Mouse (Mus musculus) forebrain, embryonic 11.5 days (tissue): ENCODE data around the gene Gm49403. TPM values are rescaled to one million over a fixed set of nuclear protein-coding genes. Genes with fewer than 3 reads are reported as not detected.

ENCODE experiments used
- ATAC-seq: fragments of 200-750 bp; cut with Nextera tagmentation; replicated peaks from 2 replicates; pipeline ENCODE4 v1.8.0; 2017; ENCODE audit warnings: moderate TSS enrichment; ENCODE audit not compliant: low FRiP score
- DNase-seq: peaks from one replicate; pipeline ENCODE4 v3.0.0-alpha.2; 2017; ENCODE audit warnings: low spot score
- H3K27ac ChIP-seq: fragments of 300-500 bp; sonication (generic); 2 replicates; pipeline ENCODE4 v1.5.1; 2014; ENCODE audit warnings: low read depth, low read length
- H3K27me3 ChIP-seq: fragments of 300-500 bp; sonication (generic); 2 replicates; pipeline ENCODE4 v1.6.1; 2014; ENCODE audit warnings: mild to moderate bottlenecking, low read length, mixed read lengths; ENCODE audit not compliant: control insufficient read depth, insufficient read depth
- H3K36me3 ChIP-seq: fragments of 300-500 bp; sonication (generic); 2 replicates; pipeline ENCODE4 v1.6.1; 2014; ENCODE audit warnings: mild to moderate bottlenecking, low read length, moderate library complexity, mixed read lengths; ENCODE audit not compliant: control insufficient read depth, insufficient read depth
- H3K4me1 ChIP-seq: fragments of 300-500 bp; sonication (generic); replicated peaks from 2 replicates; pipeline ENCODE4 v1.6.1; 2014; ENCODE audit warnings: low read length, mixed read lengths; ENCODE audit not compliant: control insufficient read depth, insufficient read depth
- H3K4me2 ChIP-seq: fragments of 300-500 bp; sonication (generic); 2 replicates; pipeline ENCODE4 v1.6.1; 2014; ENCODE audit warnings: low read depth, mild to moderate bottlenecking, low read length, moderate library complexity, mixed read lengths; ENCODE audit not compliant: severe bottlenecking
- H3K4me3 ChIP-seq: fragments of 300-500 bp; sonication (generic); 2 replicates; pipeline ENCODE4 v1.5.1; 2014; ENCODE audit warnings: low read depth, low read length
- H3K9ac ChIP-seq: fragments of 300-500 bp; sonication (generic); 2 replicates; pipeline ENCODE4 v1.6.1; 2014; ENCODE audit warnings: low read length
- H3K9me3 ChIP-seq: fragments of 300-500 bp; sonication (generic); 2 replicates; pipeline ENCODE4 v1.6.1; 2016; ENCODE audit warnings: low read length, mixed read lengths; ENCODE audit not compliant: control insufficient read depth
- whole genome bisulfite sequencing: fragments of 180-500 bp; shearing (Covaris S2); extraction: QIAGEN DNeasy Blood & Tissue Kit; methylation state at CpG from one replicate; pipeline ENCODE4 v1.1.7; 2014; 5-methylcytosine and 5-hydroxymethylcytosine counted together
- polyA plus RNA-seq: library from polyadenylated mRNA; unstranded; fragments of >200 nt; fragmentation: Nextera tagmentation; extraction: Ambion mirVana; gene quantifications from 2 replicates; pipeline ENCODE4 v1.2.1, GENCODE M21; 2014

Gm49403 gene
- polyA plus RNA-seq, 1 experiment from 2014 or later, result not detected

- no peaks in the 10 kb centered on the region for H3K9me3 ChIP-seq
- ATAC-seq (no peak), DNase-seq (no peak)
- peaks cover 3% of the 10 kb centered on the region; the same call in 1 of the 2 replicates for H3K36me3 ChIP-seq
- H3K9ac ChIP-seq, result no peak overlapping the region
- no peak overlapping the region for H3K4me2 ChIP-seq
- H3K27ac ChIP-seq, result no peak overlapping the region
- H3K27me3 ChIP-seq, result no peaks in the 10 kb centered on the region
- no peak overlapping the region for H3K4me3 ChIP-seq
- 88% methylated on average over 6 of the region's 6 CpGs for WGBS
- H3K4me1 ChIP-seq, result peaks cover 16% of the 10 kb centered on the region
These were observed 40.8 kb upstream of the Gm49403 start for GRCm38 (mm10) chr19:8842961-8843360.

GRCm38 (mm10) chr19:8844371-8845129 lies 39.2 kb upstream of the Gm49403 start:
- no peak overlapping the region for H3K4me3 ChIP-seq
- 63% methylated on average over 5 of the region's 5 CpGs for WGBS
- no peak overlapping the region for H3K27ac ChIP-seq
- no peak overlapping the region for H3K4me2 ChIP-seq
- DNase-seq (peak; percentile 83), ATAC-seq (no peak)
- H3K36me3 ChIP-seq, result peaks cover 3% of the 10 kb centered on the region; the same call in 1 of the 2 replicates
- H3K27me3 ChIP-seq, result no peaks in the 10 kb centered on the region
- H3K9ac ChIP-seq, result no peak overlapping the region
- peaks cover 7% of the 10 kb centered on the region; the same call in 1 of the 2 replicates for H3K4me1 ChIP-seq
- H3K9me3 ChIP-seq, result no peaks in the 10 kb centered on the region

GRCm38 (mm10) chr19:8848356-8848755 lies 35.4 kb upstream of the Gm49403 start:
- ATAC-seq, result no peak
- Histone ChIP-seq H3K9me3 (no peaks in the 10 kb centered on the region), H3K9ac (no peak overlapping the region)

GRCm38 (mm10) chr19:8850402-8850901 lies 33.3 kb upstream of the Gm49403 start, which contains the start of gene Lrrn4cl:
TSS of gene Lrrn4cl (plus strand) at chr19:8850768.
- ATAC-seq (no peak), DNase-seq (no peak)
- no peaks in the 10 kb centered on the region for H3K4me1 ChIP-seq
- H3K4me3 ChIP-seq, result no peak within 1 kb of the TSS
- H3K4me2 ChIP-seq, result no peak within 1 kb of the TSS
- peaks cover 3% of the 10 kb centered on the region; the same call in 1 of the 2 replicates for H3K36me3 ChIP-seq
- no peak within 1 kb of the TSS for H3K27ac ChIP-seq
- H3K9ac ChIP-seq, result no peak within 1 kb of the TSS
- H3K9me3 ChIP-seq, result no peaks in the 10 kb centered on the region
- 39% methylated on average over 7 of the region's 7 CpGs for WGBS
- H3K27me3 ChIP-seq, result no peaks in the 10 kb centered on the region

More at GRCm38 (mm10) chr19:8848356-8848755, 35.4 kb upstream of the Gm49403 start:
- DNase-seq, result no peak
- H3K27ac ChIP-seq, result no peak overlapping the region
- 70% methylated on average over 5 of the region's 5 CpGs for WGBS
- no peak overlapping the region for H3K4me3 ChIP-seq
- H3K36me3 ChIP-seq, result peaks cover 3% of the 10 kb centered on the region; the same call in 1 of the 2 replicates
- no peaks in the 10 kb centered on the region for H3K27me3 ChIP-seq
- no peaks in the 10 kb centered on the region for H3K4me1 ChIP-seq
- no peak overlapping the region for H3K4me2 ChIP-seq

GRCm38 (mm10) chr19:8851639-8852038 lies 32.1 kb upstream of the Gm49403 start:
- Histone ChIP-seq H3K4me1 (no peaks in the 10 kb centered on the region), H3K36me3 (no peaks in the 10 kb centered on the region), H3K9ac (no peak overlapping the region), H3K4me2 (no peak overlapping the region), H3K27ac (no peak overlapping the region), H3K27me3 (no peaks in the 10 kb centered on the region), H3K4me3 (no peak overlapping the region), H3K9me3 (no peaks in the 10 kb centered on the region)
- DNase-seq, result no peak
- WGBS, result 58% methylated on average over 7 of the region's 7 CpGs
- ATAC-seq, result no peak

- no peak overlapping the region for H3K9ac ChIP-seq
- H3K27me3 ChIP-seq, result no peaks in the 10 kb centered on the region
- no peak overlapping the region for H3K4me3 ChIP-seq
- H3K4me1 ChIP-seq, result no peaks in the 10 kb centered on the region
- H3K27ac ChIP-seq, result no peak overlapping the region
- H3K36me3 ChIP-seq, result no peaks in the 10 kb centered on the region
- ATAC-seq, result no peak
- DNase-seq, result no peak
- WGBS, result 65% methylated on average over 10 of the region's 10 CpGs
- H3K9me3 ChIP-seq, result no peaks in the 10 kb centered on the region
- H3K4me2 ChIP-seq, result no peak overlapping the region
These were observed 31.3 kb upstream of the Gm49403 start for GRCm38 (mm10) chr19:8852236-8852928.

GRCm38 (mm10) chr19:8853117-8853516 lies 30.6 kb upstream of the Gm49403 start:
- no peak overlapping the region for H3K4me2 ChIP-seq
- no peak overlapping the region for H3K9ac ChIP-seq
- no peak overlapping the region for H3K4me3 ChIP-seq
- DNase-seq (no peak), ATAC-seq (no peak)
- no peaks in the 10 kb centered on the region for H3K9me3 ChIP-seq
- no peak overlapping the region for H3K27ac ChIP-seq
- no peaks in the 10 kb centered on the region for H3K27me3 ChIP-seq
- no peaks in the 10 kb centered on the region for H3K4me1 ChIP-seq
- no peaks in the 10 kb centered on the region for H3K36me3 ChIP-seq
- 87% methylated on average over 3 of the region's 3 CpGs for WGBS

GRCm38 (mm10) chr19:8857689-8858088 lies 26.0 kb upstream of the Gm49403 start:
- no peak overlapping the region for H3K4me2 ChIP-seq
- no peak overlapping the region for H3K27ac ChIP-seq
- 46% methylated on average over 4 of the region's 4 CpGs for WGBS
- H3K9me3 ChIP-seq, result no peaks in the 10 kb centered on the region
- ATAC-seq, result no peak
- no peak for DNase-seq
- H3K4me1 ChIP-seq, result no peaks in the 10 kb centered on the region
- no peaks in the 10 kb centered on the region for H3K36me3 ChIP-seq
- no peak overlapping the region for H3K4me3 ChIP-seq
- no peaks in the 10 kb centered on the region for H3K27me3 ChIP-seq
- no peak overlapping the region for H3K9ac ChIP-seq
